Mouse (Mus musculus) adrenal gland, postnatal 14 days (tissue): ENCODE measurements around the gene Sidt2. TPM values are rescaled to one million over a fixed set of nuclear protein-coding genes. Genes with fewer than 3 reads are reported as not detected.
A peak's percentile ranks its signal among the peaks of the same experiment; 100 is the strongest.

Source experiments
- DNase-seq: peaks from one replicate; pipeline ENCODE4 v3.0.0; 2021; ENCODE audit warnings: mixed read lengths
- total RNA-seq: library from RNA; stranded (reverse); gene quantifications from 2 replicates; pipeline ENCODE4 v1.2.3, GENCODE M21; 2021

Gene Sidt2
- total RNA-seq, 1 experiment from 2014 or later: 178 TPM

- DNase-seq: peak; percentile 3
Measured at GRCm38 (mm10) chr9:45946872-45947183, 8.2 kb downstream of the Sidt2 start.

DNA sequence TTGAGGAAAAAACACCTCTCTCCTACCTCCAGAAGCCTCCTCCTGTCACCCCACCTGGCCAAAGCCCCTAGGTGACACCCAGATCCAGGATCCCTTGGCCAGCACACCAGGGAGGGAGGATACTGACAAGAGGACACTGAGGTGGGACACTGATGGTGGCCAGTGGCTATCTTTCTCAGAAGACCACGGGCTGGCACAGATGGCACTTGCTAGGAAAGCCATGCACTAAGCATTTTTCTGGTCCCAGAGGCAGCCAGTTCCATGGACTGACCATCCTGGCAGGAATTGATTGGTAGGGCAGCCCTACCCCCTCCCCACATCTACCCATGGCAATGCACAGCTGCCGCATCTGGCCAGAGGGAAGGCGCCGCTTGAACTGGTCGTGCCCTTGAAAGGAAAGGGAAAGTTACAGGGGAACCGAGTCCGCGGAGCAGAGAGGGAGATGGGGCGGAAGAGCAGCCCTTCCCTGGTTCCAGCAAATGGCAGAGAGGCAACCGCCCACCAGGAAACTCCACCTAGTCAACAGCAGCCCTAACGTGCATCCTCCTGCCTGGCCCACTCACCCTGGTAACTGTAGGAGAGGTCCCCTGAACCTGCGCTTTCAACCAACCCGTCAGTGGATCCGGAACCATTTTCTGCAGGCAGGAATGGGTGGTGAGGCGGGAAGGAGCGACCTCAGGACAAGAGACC, 8.7 kb downstream of the Sidt2 start:
- peak; percentile 2 for DNase-seq

GRCm38 (mm10) chr9:45945721-45946120, 9.3 kb downstream of the Sidt2 start:
- no peak for DNase-seq

DNA sequence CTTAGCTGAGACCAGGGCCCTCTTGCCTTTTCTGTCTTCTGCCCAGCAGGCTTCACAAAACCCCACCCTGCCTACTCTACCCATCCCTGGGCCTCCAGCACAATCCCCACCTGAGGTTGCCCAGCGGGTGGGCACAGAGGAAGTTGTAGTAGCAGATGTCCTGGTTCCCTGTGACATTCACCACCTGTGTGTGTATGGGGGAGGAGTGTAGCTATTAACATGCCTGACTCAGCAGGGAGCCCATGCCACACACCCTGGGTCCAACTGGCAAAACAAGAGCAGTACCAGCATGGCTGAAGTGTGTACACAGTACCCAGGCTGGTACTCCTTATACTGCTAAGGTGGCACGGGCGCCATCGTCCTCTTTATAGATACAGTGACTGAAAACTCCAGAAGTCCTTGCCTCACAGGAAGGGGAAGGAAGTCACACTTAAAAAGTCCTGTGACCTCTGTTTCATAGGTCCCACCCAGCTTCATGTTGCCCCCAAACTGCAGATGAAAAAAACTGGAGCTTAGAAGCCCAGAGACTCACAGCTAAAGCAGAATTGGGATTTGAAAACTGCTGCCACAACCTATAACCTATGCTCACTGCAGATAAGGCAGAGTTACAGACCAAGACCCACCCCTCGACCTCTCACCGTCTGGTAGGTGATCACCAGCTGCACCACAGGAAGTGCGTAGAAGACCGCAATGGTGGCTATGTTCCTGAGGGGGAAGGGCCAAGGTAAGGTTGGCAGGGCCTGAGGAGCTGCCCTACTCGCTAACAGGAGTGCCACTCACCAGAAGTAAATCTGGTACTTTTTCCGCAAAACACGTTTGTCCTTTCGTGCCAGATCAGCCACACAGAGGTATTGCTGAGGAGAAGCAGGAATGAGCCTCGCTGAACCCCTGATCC, 10.3 kb downstream of the Sidt2 start:
- no peak for DNase-seq

DNA sequence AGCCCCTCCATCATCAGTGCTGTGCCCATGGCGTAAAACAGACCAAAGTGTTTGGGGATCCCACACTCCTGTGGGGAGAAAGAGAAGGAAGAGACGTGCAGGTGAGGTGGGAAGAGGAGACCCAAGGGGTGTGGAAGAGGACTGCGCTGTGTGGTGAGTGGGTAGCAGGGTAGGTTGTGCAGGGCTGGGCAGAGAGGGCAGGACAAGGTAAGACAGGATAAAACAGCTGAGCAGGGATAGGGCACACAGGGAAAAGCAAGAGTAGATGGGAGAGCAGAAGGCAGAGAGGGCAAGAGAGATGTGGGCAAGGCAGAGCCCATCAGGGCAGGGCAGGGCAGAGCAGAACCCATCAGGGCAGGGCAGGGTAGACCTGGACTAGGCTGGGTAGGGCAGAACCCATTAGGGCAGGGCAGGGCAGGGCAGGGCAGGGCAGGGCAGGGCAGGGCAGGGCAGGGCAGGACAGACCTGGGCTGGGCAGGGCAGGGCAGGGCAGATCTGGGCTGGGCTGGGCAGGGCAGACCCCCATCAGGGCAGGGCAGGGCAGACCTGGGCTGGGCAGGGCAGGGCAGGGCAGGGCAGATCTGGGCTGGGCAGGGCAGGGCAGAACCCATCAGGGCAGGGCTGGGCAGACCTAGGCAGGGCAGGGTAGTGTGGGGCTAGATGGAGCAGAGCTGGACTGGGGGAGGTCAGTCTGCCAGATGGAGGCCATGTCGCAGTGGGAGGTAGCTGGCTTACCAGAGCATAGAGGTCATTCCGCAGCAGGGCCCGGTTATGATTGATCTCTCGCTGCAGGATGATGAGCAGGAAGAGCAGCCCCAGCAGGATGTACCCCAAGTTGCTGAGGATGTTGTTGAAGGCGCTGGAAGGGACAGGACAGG, 11.2 kb downstream of the Sidt2 start:
- no peak for DNase-seq

DNA sequence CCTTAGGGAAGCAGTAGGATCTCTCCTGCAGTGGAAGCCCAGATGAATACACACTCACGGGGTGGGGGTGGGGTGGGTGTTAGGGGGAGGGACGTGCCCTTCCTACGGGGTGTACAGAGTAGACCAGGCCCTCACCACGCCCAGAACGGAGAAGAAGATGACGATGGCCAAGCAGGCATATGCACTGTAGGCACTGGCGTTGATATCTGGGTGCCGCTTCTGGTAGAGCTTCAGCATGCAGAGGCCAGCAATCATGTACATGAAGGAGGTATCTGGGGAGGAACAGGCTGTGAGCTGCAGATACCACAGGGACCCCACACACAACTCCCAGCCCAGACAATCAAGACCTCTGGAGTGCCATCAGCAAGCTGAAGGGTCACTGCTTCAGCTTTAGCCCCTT, 12.1 kb downstream of the Sidt2 start:
- DNase-seq: no peak

DNA sequence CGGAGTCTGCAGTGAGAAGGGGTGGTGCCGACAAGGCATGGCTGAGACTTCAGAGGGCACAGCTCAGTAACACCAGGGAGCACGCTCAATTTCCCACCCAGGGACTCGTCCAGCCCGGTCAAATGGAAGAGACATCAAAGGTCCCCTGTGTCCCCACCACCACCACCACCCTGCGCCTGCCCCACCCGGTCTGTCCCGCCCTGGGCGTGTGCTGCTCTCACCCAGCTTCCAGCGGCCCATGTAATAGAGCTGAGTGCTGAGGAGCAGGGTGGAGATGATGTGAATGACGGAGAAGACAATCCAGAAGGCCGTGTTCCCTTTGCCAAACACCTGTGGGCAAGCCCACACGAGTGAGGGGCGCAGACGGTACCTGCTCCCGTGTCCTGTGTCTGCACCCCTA, 12.6 kb downstream of the Sidt2 start:
- DNase-seq: no peak

DNA sequence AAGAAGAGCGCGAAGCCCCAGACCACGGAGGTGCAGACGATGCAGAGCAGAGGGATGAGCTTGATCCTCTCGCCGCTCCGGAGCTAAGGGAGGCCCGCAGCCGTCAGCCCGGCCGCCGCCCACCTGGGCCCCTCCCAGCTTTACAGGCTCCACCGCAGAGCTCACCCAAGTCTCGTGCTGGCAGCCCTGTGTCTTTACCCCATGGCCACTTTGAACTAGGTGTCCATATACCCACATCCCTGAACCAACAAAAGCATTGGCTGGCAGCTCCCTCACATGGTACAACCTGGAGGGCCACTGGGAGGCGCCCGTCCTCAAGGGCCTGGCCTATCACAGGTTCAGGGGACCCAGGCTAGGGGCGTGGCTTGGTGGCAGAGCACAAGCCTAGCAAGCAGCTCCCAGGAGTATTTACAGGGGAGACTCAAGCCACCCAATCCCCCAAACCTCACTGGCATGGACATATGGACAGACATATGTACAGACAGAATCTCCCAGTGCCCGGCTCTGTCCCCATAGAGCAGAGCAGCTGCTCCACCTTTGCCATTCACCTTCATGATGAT, 13.6 kb downstream of the Sidt2 start:
- peak; percentile 66 for DNase-seq

- no peak for DNase-seq
Measured at GRCm38 (mm10) chr9:45939794-45940193, 15.3 kb downstream of the Sidt2 start.

- no peak for DNase-seq
Measured at GRCm38 (mm10) chr9:45938952-45939637, 16.0 kb downstream of the Sidt2 start.

GRCm38 (mm10) chr9:45938088-45938487, 17.0 kb downstream of the Sidt2 start:
- peak; percentile 87 for DNase-seq

- peak; percentile 86 for DNase-seq
Measured at GRCm38 (mm10) chr9:45936883-45937282, 18.2 kb downstream of the Sidt2 start.

- no peak for DNase-seq
Measured at GRCm38 (mm10) chr9:45935628-45936210, 19.3 kb downstream of the Sidt2 start, which contains the start of gene Tagln. Tagln (minus strand) TSS chr9:45936058.

DNA sequence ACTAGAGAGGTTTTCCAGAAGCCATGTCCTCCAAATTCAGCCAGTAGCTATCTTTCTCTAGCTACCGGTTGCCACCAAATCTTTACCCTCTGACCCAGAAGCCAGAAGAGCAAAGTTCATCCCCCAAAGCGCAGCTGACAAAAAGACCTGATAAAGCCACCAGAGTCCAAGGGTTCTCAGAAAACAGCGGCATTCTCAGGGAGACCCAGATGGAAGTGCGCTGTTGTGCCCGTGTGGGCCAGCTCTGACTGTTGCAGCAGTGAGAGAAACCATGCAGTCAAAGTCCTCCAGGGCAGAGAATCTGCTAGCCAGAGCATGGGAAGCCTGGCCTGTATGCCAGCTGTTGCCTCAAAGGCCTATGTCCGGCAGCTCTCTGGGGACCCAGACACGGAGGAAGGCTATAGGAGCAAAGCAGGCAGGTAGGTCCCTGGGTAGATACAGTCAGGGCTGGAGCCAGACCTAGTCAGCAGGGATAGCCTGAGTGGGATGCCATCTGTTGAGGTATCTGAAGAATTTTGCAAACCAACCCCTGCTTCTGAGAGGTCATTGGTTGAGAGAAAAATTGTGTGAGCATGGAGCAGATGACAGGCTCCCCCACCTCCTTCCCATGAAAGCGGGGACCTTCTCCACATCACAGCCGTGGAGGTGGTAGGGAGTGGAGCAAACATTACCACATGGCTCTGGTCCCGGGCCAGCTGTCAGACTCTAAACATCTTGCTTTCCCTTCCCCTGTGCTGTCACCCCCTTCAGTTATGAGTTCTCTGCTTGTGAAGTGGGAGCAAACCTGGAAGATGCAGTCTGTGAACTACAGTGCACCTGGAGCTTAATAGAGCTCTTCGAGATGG, 22.3 kb downstream of the Sidt2 start:
- no peak for DNase-seq

GRCm38 (mm10) chr9:45931958-45932357, 23.1 kb downstream of the Sidt2 start:
- peak; percentile 57 for DNase-seq

- no peak for DNase-seq
Measured at GRCm38 (mm10) chr9:45929285-45929684, 25.8 kb downstream of the Sidt2 start.

DNA sequence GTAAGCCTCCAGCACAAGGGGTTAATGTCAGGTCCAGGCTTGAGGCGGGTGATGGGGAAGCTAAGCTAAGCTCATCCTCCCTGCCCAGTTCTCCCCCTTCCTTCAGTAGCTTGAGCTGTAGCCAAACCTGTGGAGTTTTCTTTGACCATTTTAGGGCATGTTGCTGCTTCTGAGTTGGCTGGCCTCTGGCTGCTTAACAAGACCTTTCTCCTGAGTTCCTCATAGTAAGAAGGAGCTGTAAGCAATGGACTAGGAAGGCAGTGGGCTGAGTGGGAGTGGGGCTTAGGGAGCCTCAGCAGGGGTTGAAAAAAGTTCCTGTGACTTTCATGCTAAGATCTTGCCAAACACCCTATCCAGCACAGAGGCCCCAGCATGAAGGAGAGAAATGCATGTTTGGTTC, 35.2 kb downstream of the Sidt2 start:
- no peak for DNase-seq

DNA sequence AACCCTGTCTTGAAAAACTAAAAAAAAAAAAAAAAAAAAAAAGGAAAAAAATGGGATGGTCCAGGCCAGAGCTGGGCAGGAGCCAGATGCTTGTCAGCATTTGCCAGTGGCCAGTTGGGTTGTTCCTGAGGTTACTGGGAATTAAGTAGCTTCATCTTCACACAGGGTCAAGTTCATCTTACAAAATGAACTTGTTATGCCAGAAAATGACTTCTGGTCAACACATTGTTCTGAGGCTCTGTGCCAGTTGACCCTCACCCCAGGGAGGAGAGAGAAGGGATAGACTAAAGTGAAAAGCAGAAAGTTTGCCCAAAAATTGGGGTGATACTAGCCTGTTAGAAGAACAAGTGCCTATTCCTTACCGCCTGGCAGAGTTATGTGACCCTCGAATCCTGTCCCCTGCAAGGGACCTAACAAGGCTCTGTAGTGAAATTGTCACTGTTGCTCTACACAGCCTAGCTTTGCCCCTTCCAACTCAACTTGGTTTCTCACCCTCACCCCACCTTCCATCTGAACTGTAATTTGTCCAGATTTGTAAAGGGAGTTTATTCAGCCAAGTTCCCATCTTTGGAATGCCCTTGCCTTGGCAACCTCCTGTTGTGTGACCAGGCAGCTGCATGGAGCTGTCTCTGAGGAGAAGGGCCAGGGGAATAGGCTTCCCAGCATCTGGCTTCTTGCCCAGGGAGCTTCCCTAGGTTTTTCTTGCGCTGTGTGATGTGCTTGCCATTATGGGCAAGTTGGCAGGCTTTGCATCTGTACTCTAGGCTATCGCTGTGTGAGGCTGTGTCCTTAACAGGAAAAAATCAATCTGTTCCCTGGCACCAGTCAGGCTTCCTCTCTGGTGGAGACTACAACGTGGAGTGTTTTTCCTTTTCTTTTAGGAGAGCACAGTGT, 37.8 kb downstream of the Sidt2 start:
- peak; percentile 77 for DNase-seq

DNA sequence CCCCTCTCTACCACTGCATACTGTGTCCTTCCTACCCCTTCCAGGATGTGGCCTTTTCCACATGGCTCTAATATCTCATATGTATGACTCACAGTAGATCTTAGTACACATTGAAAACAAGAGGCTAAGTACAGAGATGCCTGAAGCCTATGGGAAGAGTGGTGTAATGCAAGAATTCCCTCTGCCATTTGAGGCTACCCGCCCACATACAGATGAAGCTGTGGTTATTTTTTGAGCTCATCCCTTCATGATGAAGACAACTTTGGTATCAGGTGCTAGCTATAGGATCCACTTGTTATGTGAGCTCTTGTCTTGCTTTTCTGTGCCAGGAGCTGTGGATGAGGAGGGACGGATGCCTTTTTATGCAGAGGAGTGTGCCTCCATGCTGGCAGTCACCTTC, 39.4 kb downstream of the Sidt2 start:
- DNase-seq: no peak
